Mouse (Mus musculus) right cerebral cortex, postnatal 14 days (tissue): ENCODE measurements at regions not wholly inside any gene's neighbourhood (a gene's known extent, or its start where the extent isn't known, plus 50 kb on each side); places are given as distances from the start of the nearest gene placed in this dataset.

Source experiments
- DNase-seq: peaks from one replicate; pipeline ENCODE4 v3.0.0; 2022

DNA sequence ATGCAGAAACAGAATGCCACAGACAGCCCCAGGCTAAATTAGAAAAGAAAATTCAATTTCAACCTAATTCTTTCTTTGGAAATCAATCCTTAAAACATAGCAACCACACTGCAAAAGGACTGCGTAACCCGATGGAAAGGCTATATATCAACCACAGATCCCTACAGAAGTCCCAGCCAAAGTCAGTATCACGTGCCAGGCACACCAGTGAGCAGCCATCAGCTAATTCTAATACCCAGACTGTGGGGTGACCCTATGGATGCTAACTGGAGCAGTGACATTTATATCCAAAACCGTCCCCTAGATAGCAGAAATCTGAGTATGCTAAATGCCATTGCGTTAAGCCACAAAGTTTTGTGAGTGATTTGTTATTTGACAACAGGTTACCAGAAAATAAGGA is 286.5 kb upstream of the N6amt1 start:
- DNase-seq = no peak

DNA sequence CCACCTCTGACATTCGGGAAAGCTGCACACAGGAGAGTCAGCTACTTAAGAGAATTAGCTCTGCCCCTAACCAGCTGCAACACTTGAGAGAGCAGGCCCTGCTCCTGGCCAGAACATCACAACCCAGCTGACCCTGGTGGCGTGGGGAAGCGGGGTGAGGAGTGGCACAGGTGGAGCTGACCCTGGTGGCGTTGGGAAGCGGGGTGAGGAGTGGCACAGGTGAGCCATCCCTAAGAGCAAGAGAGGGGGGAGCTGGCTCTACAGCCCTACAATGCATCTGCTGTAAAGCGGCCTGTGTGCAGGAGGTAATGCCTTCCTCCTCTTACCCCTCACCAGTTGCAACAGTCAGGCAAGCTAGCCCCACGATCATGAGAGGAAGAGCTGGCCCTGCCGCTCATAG is 293.5 kb upstream of the N6amt1 start:
- no peak for DNase-seq

DNA sequence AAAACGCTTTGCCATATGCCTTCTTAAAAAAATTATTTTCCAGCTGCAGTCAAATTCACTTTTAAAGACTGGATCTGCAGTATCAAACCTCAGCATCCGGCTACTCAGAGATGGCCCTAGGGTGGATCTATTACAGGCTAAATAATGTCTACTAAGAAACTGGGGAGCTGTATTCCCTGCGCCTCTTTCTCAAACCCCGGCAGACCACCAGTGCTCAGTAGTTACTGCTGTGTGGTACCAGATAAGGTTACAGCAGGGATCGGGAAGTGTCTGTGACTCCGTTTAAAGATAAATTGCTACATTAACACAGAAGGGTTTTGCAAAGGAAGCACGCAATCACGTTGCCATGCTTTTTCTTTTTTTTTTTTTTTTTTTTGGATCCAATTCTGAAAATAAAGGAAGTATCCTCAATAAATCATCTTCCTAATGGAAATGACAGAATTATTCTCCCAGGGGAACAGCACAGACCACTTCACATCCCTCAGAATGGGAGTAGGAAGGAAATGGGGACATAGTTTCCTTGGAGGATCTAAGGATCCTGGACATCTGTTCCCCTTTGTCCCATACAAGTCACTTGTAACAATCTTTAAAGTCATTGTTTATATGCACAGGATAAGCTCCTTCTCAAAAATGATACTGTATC is 304.1 kb upstream of the N6amt1 start:
- DNase-seq = no peak

DNA sequence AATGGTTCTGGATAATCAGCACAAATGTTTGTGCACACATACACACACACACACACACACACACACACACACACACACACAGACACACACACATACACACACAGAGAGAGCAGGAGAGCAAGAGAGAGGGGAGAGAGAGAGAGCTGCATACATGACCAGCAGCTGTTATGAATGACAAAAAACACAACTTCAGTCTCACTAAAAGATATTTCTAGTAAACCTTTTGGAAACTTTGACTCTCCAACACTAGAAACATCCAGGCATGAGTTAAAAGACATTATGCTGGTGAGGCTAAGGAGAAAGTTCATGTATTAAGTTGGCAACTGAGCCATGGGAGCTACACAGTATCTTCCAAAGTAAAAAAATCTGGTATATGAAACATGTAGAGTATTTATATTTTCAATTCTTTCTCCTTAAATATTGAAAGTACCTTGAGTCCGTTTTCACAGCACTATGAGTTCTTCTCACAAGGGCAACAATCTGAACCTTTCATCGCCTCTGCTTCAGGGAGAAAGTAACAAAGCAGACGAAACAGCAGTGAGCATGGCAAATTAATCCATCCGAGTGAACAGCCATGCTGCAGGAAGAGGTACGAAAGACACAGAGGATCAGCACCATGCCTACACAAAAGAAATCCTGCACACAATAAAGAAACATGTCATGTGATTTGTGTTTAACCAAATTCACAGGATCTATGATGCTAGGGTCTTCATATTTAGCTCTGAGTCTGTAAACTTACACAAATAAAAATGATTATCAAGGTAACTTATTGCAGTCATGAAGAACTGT is 309.0 kb upstream of the N6amt1 start:
- no peak for DNase-seq

DNA sequence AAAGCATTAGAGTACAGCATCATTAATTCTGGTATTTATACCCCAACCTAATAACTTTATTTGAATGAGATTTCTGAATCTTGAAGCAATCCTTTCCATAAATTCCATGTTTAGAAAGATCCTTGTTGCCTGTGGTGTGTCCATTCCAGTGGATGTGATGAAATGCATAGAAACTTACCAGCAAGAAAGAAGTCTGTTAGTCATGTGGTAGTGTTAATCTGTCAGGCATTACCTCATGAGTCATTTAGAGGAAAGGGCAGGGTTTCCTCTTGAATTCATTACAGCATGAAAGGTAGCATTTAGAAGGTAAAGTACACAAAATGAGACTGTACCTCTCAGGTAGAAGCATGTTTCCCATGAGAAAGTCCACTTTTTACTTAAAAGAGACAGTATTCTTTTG is 310.3 kb upstream of the N6amt1 start:
- DNase-seq = no peak

DNA sequence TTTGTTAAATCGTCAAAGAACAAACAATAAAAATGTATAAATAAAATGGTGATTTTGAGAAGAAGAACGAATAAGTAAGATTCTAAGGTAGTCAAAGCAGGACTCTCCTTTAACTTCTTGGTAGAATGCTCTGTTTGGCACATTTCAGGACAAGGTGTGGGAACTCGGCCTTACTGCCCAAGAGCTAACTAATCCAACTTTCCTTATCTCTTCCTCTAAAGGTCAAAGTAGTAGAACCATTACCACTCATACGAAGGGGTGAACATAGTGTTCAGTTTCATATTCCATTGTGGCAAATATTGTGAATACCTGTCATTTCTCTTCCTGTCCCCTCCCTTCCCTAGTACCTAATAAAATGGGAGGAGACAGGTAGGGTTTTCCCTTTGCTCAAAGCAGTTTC is 313.6 kb upstream of the N6amt1 start:
- no peak for DNase-seq

DNA sequence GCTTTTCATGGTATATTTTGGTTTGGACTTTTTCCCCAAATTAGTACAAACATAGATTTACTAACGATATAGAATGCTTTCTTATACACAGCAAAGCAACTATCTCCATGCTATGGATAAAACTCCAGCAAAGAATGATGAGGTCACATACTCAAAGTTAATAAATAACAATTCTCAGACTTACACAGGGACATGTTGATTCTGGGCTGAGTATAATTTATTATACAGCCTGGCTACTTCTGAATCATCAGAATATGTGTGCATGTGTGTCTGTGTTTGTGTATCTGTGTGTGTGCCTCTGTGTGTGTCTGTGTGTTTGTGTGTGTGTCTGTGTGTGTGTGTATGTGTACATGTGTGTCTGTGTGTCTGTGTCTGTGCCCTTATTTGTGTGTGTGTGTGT is 314.1 kb upstream of the N6amt1 start:
- no peak for DNase-seq

DNA sequence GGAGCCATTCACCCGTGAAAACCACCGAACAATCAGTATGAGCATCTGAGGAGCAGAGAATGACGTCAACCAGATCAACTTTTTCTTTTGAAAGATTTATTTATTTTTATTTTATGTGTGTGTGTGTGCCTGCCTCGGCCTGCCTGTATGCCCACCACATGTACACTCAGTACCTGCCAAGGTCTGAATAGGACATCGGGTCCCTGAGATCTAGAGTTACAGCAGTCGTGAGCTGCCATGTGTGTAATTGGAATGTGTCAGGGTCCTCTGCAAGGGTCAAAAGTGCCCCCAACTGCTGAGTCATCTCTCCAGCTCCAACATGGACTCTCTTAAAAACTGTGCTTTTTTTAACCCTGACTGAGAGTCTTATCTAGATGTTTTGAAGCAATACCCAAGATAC is 316.9 kb upstream of the N6amt1 start:
- no peak for DNase-seq

DNA sequence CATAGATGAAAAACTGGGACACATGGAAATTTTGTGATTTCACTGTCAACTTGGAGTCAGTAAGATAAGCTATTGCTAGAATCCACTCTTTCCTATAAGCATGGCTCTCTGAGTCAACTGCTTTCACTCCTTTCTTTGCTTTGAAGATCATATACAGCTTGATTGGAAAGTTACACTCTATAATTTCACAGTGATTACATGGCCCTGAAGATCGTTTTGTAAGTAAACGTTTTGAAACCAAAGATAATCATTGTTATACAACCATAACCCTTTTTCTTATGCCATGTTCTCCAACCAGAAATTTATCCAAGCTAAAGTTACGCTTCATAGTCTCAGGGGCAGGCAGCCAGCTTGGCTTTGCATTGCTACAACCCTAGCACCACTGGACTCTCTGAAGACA is 322.1 kb upstream of the N6amt1 start:
- no peak for DNase-seq

DNA sequence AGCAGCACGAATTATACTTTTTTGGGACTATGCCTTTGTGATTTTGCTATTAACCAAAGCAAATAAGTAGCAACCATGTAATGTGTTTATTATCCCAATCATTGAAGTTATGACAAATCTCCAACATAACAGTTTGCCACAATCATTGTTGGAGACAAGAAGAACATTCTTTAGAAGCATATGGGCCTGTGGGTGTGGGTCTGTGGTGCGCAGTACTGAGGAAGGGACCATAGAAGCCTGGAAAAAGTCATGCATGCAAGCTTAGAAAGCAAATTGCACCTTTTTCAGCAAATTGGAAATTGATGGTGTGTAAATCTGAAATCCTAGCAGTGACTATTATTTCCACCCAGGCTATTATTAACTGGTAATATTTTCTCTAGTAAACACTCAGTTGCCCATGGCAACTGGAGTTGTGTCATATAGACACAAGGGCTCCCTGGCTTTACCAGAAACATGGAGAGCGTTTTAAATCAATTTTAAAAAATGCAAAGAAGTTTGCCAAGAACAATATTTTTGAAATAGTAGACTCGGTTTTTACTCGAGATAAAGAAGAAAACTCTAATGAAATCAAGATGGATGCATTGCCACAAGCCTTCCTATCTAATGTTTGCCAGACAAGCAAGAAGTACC is 325.4 kb upstream of the N6amt1 start:
- no peak for DNase-seq

DNA sequence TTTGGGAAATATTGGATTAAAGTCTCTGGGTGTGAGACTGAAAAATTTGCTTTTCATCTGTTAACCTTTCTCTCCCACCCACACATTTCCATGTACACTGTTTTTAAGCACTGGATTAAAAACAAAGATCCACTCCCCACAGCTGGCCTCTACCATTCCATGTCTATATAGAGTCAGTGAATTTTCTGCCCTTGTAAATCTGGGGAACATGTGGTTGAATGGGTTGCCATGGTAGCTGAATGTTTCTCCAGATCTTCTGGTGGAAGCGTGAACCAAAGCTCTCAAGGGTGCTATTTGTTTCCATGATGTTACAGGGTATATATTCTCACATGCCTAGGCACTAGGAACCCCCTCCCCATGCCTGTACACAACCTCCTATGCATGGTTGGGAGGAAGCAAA is 326.4 kb upstream of the N6amt1 start:
- no peak for DNase-seq

DNA sequence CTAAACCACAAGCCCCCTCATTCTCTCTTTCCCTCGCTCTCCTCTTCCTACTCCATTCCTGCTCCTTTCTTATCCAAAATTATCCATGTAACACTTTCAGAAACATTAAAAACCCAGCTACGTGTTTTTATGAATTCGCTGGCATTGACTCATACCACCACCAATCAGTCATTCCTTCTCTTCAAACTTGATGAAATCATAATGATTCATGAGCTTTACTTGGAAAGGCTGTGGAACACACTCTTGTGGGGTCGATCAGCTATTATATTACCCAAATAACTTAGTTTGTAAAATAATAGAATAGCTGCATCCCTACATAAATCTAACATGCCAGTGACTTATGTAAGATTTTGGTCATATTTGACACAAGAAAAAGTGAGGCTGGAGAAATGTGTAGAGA is 331.9 kb upstream of the N6amt1 start:
- no peak for DNase-seq

DNA sequence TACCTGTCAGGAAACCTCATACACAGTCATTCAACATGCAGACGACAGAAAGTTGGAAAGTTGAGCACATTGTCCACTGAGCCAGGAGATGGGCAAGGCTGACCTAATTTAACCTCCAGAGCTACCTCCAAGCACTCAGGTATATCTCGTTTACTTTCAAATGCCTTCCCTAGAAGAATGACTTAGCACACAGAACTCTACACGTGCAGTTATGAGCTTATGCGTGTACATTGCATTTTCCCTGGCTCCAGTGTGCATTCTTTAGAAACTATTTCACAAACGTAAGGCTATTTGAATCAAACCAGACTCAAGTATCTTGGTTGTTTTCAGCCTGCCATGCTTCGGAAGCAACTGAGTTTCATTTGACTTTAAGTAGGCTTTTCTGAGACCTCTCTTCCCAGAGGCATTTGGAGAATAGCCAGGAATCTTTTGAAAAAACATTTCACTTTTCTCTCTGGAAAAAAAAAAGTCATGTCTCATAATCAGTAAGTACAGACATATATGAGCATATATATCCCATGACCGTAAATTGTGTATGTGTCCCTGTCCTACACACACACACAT is 336.8 kb upstream of the N6amt1 start:
- no peak for DNase-seq

DNA sequence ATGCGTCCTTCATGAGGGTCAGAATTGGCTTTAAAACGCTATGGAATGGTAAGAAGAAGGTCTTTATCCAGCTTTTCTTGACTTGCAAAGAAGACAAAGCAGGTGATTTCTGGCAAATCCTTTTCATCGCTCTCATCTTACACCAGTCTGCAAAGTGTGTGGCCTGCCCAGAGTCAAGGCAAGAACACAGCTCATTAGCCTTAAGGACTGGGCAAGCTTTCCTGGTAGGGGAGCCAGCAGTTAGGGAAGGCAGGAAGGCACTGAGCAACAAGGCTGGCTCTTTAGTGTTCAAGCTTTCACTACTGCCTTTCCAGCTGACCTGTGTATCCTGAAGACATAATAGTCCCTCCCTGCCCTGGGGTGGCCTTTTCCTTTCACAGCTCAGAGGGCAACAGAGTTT is 352.4 kb upstream of the N6amt1 start:
- no peak for DNase-seq

DNA sequence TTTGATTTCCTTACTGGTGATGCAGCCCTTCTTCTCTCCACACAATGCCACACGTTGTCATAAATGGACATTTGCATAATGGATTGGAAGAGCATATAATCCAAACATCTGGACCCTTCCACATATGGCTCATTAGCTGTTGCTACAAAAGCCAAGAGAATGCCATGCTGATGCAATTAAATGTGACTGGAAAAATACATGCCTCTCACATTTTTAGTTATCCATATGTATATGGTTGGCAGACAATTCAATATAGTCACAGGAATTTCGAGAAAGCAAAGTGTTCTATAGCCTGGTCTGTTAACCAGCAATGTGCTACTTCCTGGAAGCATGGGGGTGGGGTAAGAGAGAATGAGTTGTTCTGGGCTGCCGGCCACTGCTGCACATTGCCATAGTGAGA is 352.9 kb upstream of the N6amt1 start:
- no peak for DNase-seq

DNA sequence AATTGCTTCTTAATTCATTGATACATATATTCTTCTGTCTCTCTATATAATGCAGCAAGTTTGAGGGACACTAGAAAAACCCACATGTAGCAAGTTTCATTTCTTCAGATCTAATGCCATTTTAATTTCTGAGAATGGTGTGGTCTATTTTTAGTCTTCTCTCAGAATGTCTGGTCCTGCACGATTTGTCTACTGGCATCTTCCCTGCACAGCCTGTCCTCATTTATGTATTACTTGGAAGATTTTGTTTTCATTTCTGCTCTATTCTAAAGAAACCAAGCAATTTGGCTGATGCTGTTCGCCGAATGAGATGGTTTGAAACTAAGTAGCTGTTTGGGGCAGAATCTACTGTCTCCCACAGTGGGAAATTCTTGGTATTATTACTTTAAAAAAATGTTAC is 382.3 kb upstream of the N6amt1 start:
- no peak for DNase-seq

DNA sequence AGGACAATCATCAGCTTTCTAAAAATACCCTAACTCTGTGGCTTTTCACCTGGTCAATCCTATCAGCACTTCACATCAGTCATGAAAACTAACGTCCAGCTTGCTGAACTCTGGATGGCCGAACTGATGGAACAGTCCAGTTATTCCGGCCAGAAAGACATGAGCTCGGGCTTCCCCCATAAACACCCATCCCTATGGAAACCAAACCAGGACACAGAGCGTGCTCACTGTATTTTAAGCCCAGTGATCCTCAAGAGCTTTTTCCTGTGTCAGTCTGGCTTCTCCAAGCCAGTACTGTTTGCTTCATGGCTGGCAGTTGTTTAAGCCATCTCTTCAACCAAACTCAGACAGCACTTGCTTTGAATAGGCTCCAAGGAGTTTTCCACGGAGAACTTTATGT is 404.3 kb upstream of the N6amt1 start:
- no peak for DNase-seq

DNA sequence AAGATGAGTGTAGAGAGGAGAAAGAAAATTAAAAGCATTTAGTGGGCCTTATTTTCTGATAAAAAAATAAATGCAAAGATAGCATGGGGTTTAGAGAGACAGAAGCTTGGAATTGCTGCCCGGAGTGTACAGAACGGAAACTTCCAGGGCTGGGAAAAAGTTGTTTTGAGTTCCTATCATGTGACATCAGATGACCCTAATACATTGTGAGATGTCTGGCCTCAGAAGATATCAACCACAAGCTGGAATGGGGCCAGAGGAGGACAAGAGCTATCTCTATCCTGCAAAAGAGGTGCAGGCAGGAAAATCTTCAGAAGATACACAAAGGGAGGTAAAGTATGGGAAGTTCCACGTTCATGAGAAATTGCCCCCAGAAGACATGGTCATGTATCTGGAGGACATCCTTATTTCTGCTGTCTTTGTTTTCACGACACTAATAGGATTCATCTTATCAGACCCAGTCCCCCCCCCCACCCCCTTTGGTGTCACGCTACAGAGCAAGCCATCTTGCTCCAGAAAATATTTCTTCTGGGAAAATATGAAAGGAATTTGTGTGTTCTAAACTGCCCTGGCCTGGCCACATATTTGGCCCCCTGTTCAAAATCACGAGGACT is 408.3 kb upstream of the N6amt1 start:
- no peak for DNase-seq

DNA sequence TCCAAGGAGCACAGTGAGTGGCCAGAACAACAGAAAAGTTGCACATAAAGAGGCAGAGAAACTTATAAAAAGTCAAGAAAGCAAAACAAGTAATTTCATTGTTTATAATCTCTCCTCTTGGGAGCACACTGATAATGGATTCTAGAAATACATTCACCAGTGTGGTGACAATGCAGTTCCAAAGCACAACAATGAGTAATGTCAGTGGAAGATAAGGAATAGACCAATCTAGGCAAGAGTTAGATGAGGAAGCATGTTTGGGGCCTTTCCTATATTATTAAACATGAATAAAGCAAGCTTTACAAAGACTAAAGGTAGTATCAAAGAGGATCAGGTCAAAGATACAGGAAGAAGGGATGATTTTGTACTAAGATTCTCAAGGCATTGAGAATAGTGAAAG is 408.9 kb upstream of the N6amt1 start:
- no peak for DNase-seq

DNA sequence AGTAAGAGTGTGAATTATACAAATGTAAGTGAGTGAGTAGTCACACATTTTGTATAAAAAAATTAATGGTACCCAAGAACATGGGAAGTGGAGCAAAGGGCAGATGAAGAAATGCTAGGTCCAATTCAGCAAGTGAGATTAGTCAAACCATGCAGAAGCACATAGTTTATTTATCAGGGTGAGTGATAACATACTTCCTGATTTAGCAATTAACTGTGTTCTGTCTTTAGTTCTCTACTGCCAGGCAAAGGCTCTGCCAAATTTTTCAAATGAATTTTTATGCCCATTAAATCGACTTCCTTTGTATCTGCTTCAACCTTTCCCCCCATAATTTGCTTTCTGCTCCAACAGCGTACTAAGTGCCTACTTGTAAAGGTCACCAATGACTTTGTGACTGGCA is 419.0 kb upstream of the N6amt1 start:
- no peak for DNase-seq

DNA sequence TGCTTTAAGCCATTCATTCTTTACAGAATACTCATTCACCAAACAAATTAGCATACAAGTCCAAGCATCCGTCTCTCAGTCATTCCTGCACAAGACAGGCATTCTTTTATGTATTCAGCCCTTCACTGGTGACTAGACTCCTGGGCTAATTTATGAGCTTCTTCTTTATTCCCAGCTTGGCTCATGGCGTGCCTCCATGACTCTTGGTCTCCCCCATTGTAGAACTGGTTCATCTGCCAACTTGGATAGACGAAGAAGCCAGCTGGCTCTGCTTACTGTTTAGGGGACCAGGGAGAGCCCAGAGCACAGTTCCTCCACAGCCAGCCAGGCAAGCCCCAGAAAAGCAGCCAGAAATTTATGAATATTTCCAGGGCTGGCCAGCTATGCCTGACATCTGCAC is 421.2 kb upstream of the N6amt1 start:
- DNase-seq = no peak

DNA sequence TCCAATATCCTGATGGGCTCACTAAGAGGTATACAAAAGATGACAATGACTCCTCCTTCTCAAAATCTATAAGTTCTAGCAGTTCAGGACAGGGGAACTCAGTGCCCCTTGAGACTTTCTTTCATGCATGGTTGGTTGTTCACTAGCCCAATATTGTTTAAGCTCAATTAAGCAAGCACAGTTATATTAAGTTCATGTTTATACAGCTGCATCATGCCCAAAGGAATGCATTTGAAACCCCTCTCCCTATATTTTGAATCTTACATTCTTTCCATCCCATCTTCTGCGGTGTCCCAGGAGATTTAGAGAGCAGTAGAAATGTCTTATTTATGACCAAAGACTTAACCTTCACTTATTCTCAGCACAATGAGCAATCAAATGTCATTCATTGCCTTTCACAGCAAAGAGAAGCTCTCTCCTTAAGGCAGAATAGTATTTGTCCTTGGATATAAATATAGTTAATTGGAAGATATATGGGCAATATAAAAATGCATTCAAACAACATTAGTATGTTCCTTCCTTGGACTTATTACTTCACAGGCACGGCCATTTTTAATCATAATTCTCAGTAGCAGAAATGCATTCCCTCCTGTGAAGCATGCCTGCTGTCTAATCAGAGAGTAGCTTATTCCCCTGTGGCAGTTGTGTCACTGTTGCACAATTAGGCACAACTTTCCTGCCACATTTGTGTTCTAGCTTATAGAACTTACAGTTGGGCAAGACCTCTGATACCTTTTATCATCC is 455.8 kb upstream of the N6amt1 start:
- no peak for DNase-seq

DNA sequence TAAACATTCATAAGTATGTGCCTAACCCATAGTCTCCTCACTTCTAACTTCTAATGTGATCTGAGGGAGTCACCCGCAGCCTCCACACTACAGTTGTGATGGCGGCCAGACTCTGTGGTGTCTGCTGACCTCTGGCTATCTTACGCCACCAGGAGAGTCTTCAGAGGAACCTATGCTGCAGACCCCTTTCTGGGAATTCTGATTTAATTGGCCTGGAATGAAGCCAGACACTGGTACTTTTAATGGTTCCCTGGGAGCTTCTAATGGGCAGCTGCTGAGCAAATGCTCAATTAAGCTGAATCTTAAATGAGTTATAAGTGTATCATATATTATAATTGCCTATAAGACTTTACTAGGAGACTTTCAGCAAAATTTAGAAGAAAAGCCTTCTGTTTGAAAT is 459.0 kb upstream of the N6amt1 start:
- DNase-seq = no peak
